Mouse (Mus musculus) neural tube, embryonic 15.5 days (tissue): Measurements from ENCODE around the gene Sstr2. TPM values are rescaled to one million over a fixed set of nuclear protein-coding genes. Genes with fewer than 3 reads are reported as not detected.

Experiments used
- ATAC-seq: fragments of 200-750 bp; cut with Nextera tagmentation; 2 replicates; pipeline ENCODE4 v1.8.0; 2017; ENCODE audit warnings: mild to moderate bottlenecking, moderate TSS enrichment, moderate library complexity; ENCODE audit not compliant: low FRiP score
- H3K27ac ChIP-seq: fragments of 300-500 bp; sonication (generic); replicated peaks from 2 replicates; pipeline ENCODE4 v1.5.1; 2015; ENCODE audit warnings: mild to moderate bottlenecking, inconsistent platforms
- H3K27me3 ChIP-seq: fragments of 300-500 bp; sonication (generic); replicated peaks from 2 replicates; pipeline ENCODE4 v1.6.1; 2015; ENCODE audit warnings: inconsistent platforms
- H3K36me3 ChIP-seq: fragments of 300-500 bp; sonication (generic); 2 replicates; pipeline ENCODE4 v1.6.1; 2015; ENCODE audit warnings: inconsistent platforms
- H3K4me1 ChIP-seq: fragments of 300-500 bp; sonication (generic); 2 replicates; pipeline ENCODE4 v1.6.1; 2015; ENCODE audit warnings: inconsistent platforms
- H3K4me2 ChIP-seq: fragments of 300-500 bp; sonication (generic); 2 replicates; pipeline ENCODE4 v1.6.1; 2015; ENCODE audit warnings: inconsistent platforms, mild to moderate bottlenecking, moderate library complexity
- H3K4me3 ChIP-seq: fragments of 300-500 bp; sonication (generic); replicated peaks from 2 replicates; pipeline ENCODE4 v1.5.1; 2015; ENCODE audit warnings: mild to moderate bottlenecking, inconsistent platforms
- H3K9ac ChIP-seq: fragments of 300-500 bp; sonication (generic); replicated peaks from 2 replicates; pipeline ENCODE4 v1.6.1; 2015; ENCODE audit warnings: mild to moderate bottlenecking, inconsistent platforms
- H3K9me3 ChIP-seq: fragments of 300-500 bp; sonication (generic); replicated peaks from 2 replicates; pipeline ENCODE4 v1.6.1; 2016; ENCODE audit warnings: inconsistent platforms
- WGBS: fragments of 180-500 bp; shearing (Covaris S2); methylation state at CpG from one replicate; pipeline ENCODE4 v1.1.7; 2015; ENCODE audit warnings: mixed read lengths; 5-methylcytosine and 5-hydroxymethylcytosine counted together
- polyA plus RNA-seq: library from polyadenylated mRNA; unstranded; fragments of >200 nt; fragmentation: Nextera tagmentation; extraction: Ambion mirVana; gene quantifications from 2 replicates; pipeline ENCODE4 v1.2.1, GENCODE M21; 2015

Sstr2 gene
- polyA plus RNA-seq, 1 experiment from 2014 or later = 11.6 TPM

GRCm38 (mm10) chr11:113607556-113607955, 11.6 kb upstream of the Sstr2 start:
- WGBS = 98% methylated on average over 12 of the region's 12 CpGs
- Histone ChIP-seq H3K4me3 (no peak overlapping the region), H3K9me3 (peaks cover 4% of the 10 kb centered on the region; the same call in 1 of the 2 replicates), H3K9ac (no peak overlapping the region), H3K27me3 (no peaks in the 10 kb centered on the region), H3K4me2 (no peak overlapping the region), H3K4me1 (peaks cover 12% of the 10 kb centered on the region), H3K36me3 (no peaks in the 10 kb centered on the region), H3K27ac (no peak overlapping the region)
- no peak for ATAC-seq

GRCm38 (mm10) chr11:113609581-113609980, 9.6 kb upstream of the Sstr2 start:
- Histone ChIP-seq H3K27ac (no peak overlapping the region), H3K4me2 (no peak overlapping the region), H3K36me3 (no peaks in the 10 kb centered on the region), H3K9ac (no peak overlapping the region), H3K4me1 (peaks cover 12% of the 10 kb centered on the region), H3K4me3 (no peak overlapping the region), H3K9me3 (peaks cover 4% of the 10 kb centered on the region; the same call in 1 of the 2 replicates), H3K27me3 (no peaks in the 10 kb centered on the region)
- ATAC-seq = no peak
- WGBS = 89% methylated on average over 5 of the region's 5 CpGs

GRCm38 (mm10) chr11:113610266-113610665, 8.9 kb upstream of the Sstr2 start:
- ATAC-seq = no peak
- peaks cover 4% of the 10 kb centered on the region; the same call in 1 of the 2 replicates for H3K9me3 ChIP-seq
- 40% methylated on average over 5 of the region's 5 CpGs for WGBS
- no peak overlapping the region for H3K4me2 ChIP-seq
- no peaks in the 10 kb centered on the region for H3K36me3 ChIP-seq
- H3K27me3 ChIP-seq = no peaks in the 10 kb centered on the region
- H3K9ac ChIP-seq = no peak overlapping the region
- H3K27ac ChIP-seq = no peak overlapping the region
- H3K4me3 ChIP-seq = no peak overlapping the region
- H3K4me1 ChIP-seq = peaks cover 12% of the 10 kb centered on the region

- 85% methylated on average over 10 of the region's 10 CpGs for WGBS
- Histone ChIP-seq H3K9ac (no peak overlapping the region), H3K27me3 (no peaks in the 10 kb centered on the region), H3K27ac (peak overlapping the region; percentile 45; the same call in 1 of the 2 replicates), H3K4me2 (no peak overlapping the region), H3K36me3 (no peaks in the 10 kb centered on the region), H3K4me3 (no peak overlapping the region), H3K9me3 (peaks cover under 1% of the 10 kb centered on the region; the same call in 1 of the 2 replicates), H3K4me1 (peaks cover 12% of the 10 kb centered on the region)
- no peak for ATAC-seq
Observed at GRCm38 (mm10) chr11:113611112-113611646, 8.0 kb upstream of the Sstr2 start.

GRCm38 (mm10) chr11:113611664-113612611, 7.2 kb upstream of the Sstr2 start:
- Histone ChIP-seq H3K27ac (peak overlapping the region; percentile 45; the same call in 1 of the 2 replicates), H3K27me3 (no peaks in the 10 kb centered on the region), H3K9me3 (no peaks in the 10 kb centered on the region), H3K4me1 (peaks cover 12% of the 10 kb centered on the region), H3K4me2 (peak overlapping the region; percentile 27), H3K36me3 (no peaks in the 10 kb centered on the region), H3K4me3 (no peak overlapping the region), H3K9ac (no peak overlapping the region)
- ATAC-seq = peak; percentile 79
- 9% methylated on average over 24 of the region's 24 CpGs for WGBS

- H3K4me1 ChIP-seq = peaks cover 36% of the 10 kb centered on the region
- no peak overlapping the region for H3K4me2 ChIP-seq
- no peak overlapping the region for H3K27ac ChIP-seq
- no peak overlapping the region for H3K4me3 ChIP-seq
- 86% methylated on average over 6 of the region's 6 CpGs for WGBS
- 0 out of 2 replicates have a peak, but pooled peaks cover 7% of the 10 kb centered on the region for H3K27me3 ChIP-seq
- no peaks in the 10 kb centered on the region for H3K9me3 ChIP-seq
- no peak overlapping the region for H3K9ac ChIP-seq
- ATAC-seq = no peak
- no peaks in the 10 kb centered on the region for H3K36me3 ChIP-seq
Observed at GRCm38 (mm10) chr11:113614476-113614875, 4.7 kb upstream of the Sstr2 start.

GRCm38 (mm10) chr11:113617132-113617911, 1.8 kb upstream of the Sstr2 start:
- no peaks in the 10 kb centered on the region for H3K9me3 ChIP-seq
- no peak overlapping the region for H3K4me2 ChIP-seq
- 41% methylated on average over 14 of the region's 14 CpGs for WGBS
- H3K36me3 ChIP-seq = no peaks in the 10 kb centered on the region
- 0 out of 2 replicates have a peak, but pooled peaks cover 18% of the 10 kb centered on the region for H3K27me3 ChIP-seq
- H3K9ac ChIP-seq = no peak overlapping the region
- no peak overlapping the region for H3K27ac ChIP-seq
- H3K4me1 ChIP-seq = peaks cover 40% of the 10 kb centered on the region
- ATAC-seq = no peak
- H3K4me3 ChIP-seq = no peak overlapping the region

- Histone ChIP-seq H3K27ac (no peak overlapping the region), H3K4me2 (peak overlapping the region; percentile 99), H3K9ac (0 out of 2 replicates have a peak overlapping the region, but pooled peaks have one; percentile 64), H3K36me3 (no peaks in the 10 kb centered on the region), H3K4me3 (peak overlapping the region; percentile 53), H3K27me3 (0 out of 2 replicates have a peak, but pooled peaks cover 18% of the 10 kb centered on the region), H3K9me3 (no peaks in the 10 kb centered on the region), H3K4me1 (peaks cover 39% of the 10 kb centered on the region)
- ATAC-seq = no peak
- WGBS = 16% methylated on average over 4 of the region's 4 CpGs
Observed at GRCm38 (mm10) chr11:113618303-113618671, 855 bp upstream of the Sstr2 start.

- Histone ChIP-seq H3K27ac (peak overlapping the region; percentile 46), H3K27me3 (0 out of 2 replicates have a peak, but pooled peaks cover 18% of the 10 kb centered on the region), H3K4me2 (peak overlapping the region; percentile 99), H3K9ac (peak overlapping the region; percentile 64), H3K4me3 (peak overlapping the region; percentile 53), H3K4me1 (peaks cover 39% of the 10 kb centered on the region), H3K9me3 (no peaks in the 10 kb centered on the region), H3K36me3 (peaks cover under 1% of the 10 kb centered on the region; the same call in 1 of the 2 replicates)
- WGBS = 1% methylated on average over 31 of the region's 31 CpGs
- ATAC-seq = peak; percentile 29; the same call in 1 of the 2 replicates
Observed at GRCm38 (mm10) chr11:113619420-113620080, 408 bp downstream of the Sstr2 start.

- no peak overlapping the region; the same call in 1 of the 2 replicates for H3K4me3 ChIP-seq
- 51% methylated on average over 2 of the region's 2 CpGs for WGBS
- peak overlapping the region; percentile 99 for H3K4me2 ChIP-seq
- H3K4me1 ChIP-seq = peaks cover 39% of the 10 kb centered on the region
- 0 out of 2 replicates have a peak, but pooled peaks cover 18% of the 10 kb centered on the region for H3K27me3 ChIP-seq
- H3K9me3 ChIP-seq = no peaks in the 10 kb centered on the region
- peaks cover 10% of the 10 kb centered on the region; the same call in 1 of the 2 replicates for H3K36me3 ChIP-seq
- no peak overlapping the region for H3K27ac ChIP-seq
- no peak overlapping the region for H3K9ac ChIP-seq
- no peak for ATAC-seq
Observed at GRCm38 (mm10) chr11:113621001-113621400, 1.9 kb downstream of the Sstr2 start.
